Mouse (Mus musculus): ENCODE results near the gene Cpn1.

DNA sequence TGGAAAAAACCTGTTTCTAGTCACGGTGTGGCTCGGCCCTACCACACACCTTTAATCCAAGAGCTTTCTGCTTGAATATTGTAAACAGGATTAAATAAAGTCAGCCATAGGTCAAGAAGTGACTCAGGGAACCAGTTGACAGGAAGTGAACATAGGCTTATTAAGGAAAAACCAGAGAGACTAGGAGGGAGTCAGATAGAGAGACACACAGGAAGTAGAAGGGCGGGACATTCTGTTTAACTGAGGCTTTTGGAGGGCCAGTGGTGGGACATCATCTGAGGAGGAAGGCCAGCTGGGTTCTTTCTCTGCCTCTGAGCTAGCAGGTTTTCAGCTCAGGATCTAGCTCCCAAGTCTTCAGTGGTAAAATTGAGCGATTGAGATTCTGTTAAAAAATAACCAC, 66.5 kb downstream of the Cpn1 start:
- TF ChIP-seq CTCF (conservative IDR thresholded peaks at IDR 0.05; ENCODE audit: low read length) (no peak), POU5F1 (IDR thresholded peaks at IDR 0.05; ENCODE audit: borderline replicate concordance, low read length) (no peak), NANOG (IDR thresholded peaks at IDR 0.05; ENCODE audit: borderline replicate concordance, low read length) (no peak)

Measured in E14TG2a.4 (cell line).